Mouse (Mus musculus) heart, embryonic 11.5 days (tissue): Measurements from ENCODE around the gene Ercc2. TPM values are rescaled to one million over a fixed set of nuclear protein-coding genes. Genes with fewer than 3 reads are reported as not detected.

Experiments used
- ATAC-seq: fragments of 200-750 bp; cut with Nextera tagmentation; replicated peaks from 2 replicates; pipeline ENCODE4 v1.8.0; 2017; ENCODE audit warnings: moderate library complexity; ENCODE audit not compliant: insufficient number of reproducible peaks, low FRiP score, low TSS enrichment
- H3K27ac ChIP-seq: fragments of 300-500 bp; sonication (generic); 2 replicates; pipeline ENCODE4 v1.5.1; 2014; ENCODE audit warnings: mild to moderate bottlenecking, low read depth, low read length
- H3K27me3 ChIP-seq: fragments of 300-500 bp; sonication (generic); 2 replicates; pipeline ENCODE4 v1.6.1; 2014; ENCODE audit warnings: mild to moderate bottlenecking, low read length, mixed read lengths; ENCODE audit not compliant: control insufficient read depth, insufficient read depth
- H3K36me3 ChIP-seq: fragments of 300-500 bp; sonication (generic); 2 replicates; pipeline ENCODE4 v1.6.1; 2014; ENCODE audit warnings: mild to moderate bottlenecking, low read length, moderate library complexity, mixed read lengths; ENCODE audit not compliant: control insufficient read depth, insufficient read depth
- H3K4me1 ChIP-seq: fragments of 300-500 bp; sonication (generic); 2 replicates; pipeline ENCODE4 v1.6.1; 2014; ENCODE audit warnings: low read length; ENCODE audit not compliant: control insufficient read depth, insufficient read depth
- H3K4me2 ChIP-seq: fragments of 300-500 bp; sonication (generic); 2 replicates; pipeline ENCODE4 v1.6.1; 2014; ENCODE audit warnings: mild to moderate bottlenecking, moderate library complexity
- H3K4me3 ChIP-seq: fragments of 300-500 bp; sonication (generic); 2 replicates; pipeline ENCODE4 v1.5.1; 2014; ENCODE audit warnings: low read depth, low read length
- H3K9ac ChIP-seq: fragments of 300-500 bp; sonication (generic); 2 replicates; pipeline ENCODE4 v1.6.1; 2014; ENCODE audit warnings: mild to moderate bottlenecking, low read depth, low read length, moderate library complexity
- H3K9me3 ChIP-seq: fragments of 300-500 bp; sonication (generic); replicated peaks from 2 replicates; pipeline ENCODE4 v1.6.1; 2016; ENCODE audit warnings: low read length; ENCODE audit not compliant: control insufficient read depth
- WGBS: fragments of 180-500 bp; shearing (Covaris S2); extraction: QIAGEN DNeasy Blood & Tissue Kit; methylation state at CpG from one replicate; pipeline ENCODE4 v1.1.7; 2014; ENCODE audit not compliant: insufficient replicate concordance; 5-methylcytosine and 5-hydroxymethylcytosine counted together
- polyA plus RNA-seq: library from polyadenylated mRNA; unstranded; fragments of >200 nt; fragmentation: Nextera tagmentation; extraction: Ambion mirVana; gene quantifications from 2 replicates; pipeline ENCODE4 v1.2.1, GENCODE M21; 2014

The Ercc2 gene
- polyA plus RNA-seq, 1 experiment from 2014 or later, result 6.1 TPM

DNA sequence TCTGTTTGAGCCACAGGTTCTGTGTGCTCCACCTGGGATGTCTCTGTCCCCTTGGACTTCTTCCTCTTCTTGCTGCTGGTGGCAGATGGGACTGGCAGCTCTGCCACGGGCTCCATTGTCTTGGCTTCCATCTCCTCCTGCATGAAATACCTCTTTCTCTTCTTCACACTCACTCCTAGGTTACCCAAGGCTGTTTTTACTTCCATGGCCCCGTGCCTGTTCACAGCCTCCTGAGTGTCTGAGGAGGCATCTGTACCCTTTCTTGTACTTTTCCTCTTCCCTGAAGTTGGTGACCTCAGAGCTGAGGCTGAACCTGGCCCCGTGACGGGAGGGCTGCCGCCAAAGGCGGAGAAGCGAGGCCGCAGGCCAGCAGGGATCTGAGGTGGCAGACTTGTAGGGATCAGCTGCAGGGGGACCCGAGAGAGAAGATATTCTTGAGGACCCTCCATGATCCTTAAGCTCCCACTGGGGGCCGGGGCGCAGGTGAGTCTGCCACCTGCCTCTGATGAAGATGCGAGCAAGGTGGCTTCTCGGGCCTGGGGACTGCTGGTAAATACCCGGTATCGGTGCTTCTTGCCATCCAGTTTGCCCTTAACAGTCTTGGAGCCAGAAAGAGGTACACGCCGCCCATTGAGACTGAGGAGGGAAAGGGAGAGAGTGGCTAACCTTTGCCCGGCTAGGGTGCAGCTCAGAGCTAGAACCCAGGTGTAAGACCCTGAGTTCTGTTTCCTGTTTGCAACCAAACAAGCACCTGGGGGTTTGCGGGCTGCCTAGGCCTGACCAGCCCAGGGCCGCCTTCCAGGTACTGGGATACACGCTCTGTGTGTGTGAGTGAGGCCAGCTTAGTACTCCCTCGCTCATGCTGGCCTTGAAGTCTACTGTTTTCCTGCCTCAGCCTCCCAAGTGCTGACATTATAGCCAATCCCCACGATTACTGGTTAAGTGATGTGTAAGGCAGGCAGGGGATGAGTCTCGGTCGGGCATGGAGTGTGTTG lies 24.1 kb upstream of the Ercc2 start:
- Histone ChIP-seq H3K9me3 (no peaks in the 10 kb centered on the region), H3K4me1 (peaks cover 16% of the 10 kb centered on the region), H3K9ac (peak overlapping the region; percentile 71; the same call in 1 of the 2 replicates), H3K36me3 (peaks cover 13% of the 10 kb centered on the region), H3K27ac (no peak overlapping the region), H3K27me3 (no peaks in the 10 kb centered on the region), H3K4me2 (peak overlapping the region; percentile 99; the same call in 1 of the 2 replicates), H3K4me3 (peak overlapping the region; percentile 71; the same call in 1 of the 2 replicates)
- ATAC-seq, result no peak
- WGBS, result 91% methylated on average over 25 of the region's 25 CpGs

DNA sequence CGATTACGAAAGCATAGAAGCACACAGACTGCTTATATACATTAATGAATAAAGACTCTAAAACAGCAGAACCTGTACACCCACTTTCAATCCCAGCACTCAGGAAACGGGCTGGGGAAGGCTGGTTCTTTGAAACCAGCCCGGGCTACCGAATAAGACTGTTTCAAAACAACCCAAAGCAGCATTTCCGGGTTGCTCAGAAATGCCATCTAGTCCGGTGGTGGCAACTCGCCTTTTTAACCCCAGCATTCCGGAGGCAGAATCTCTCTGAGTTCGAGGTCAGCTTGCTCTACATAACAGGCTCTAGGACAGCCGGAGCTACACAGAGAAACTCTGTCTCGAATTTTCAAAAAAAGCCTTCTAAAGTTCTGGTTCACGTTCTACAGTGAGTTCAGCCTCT lies 23.2 kb upstream of the Ercc2 start:
- Histone ChIP-seq H3K9ac (peak overlapping the region; percentile 71), H3K27me3 (peaks cover 4% of the 10 kb centered on the region; the same call in 1 of the 2 replicates), H3K27ac (no peak overlapping the region), H3K4me2 (peak overlapping the region; percentile 99), H3K9me3 (no peaks in the 10 kb centered on the region), H3K36me3 (peaks cover 13% of the 10 kb centered on the region), H3K4me1 (peaks cover 24% of the 10 kb centered on the region), H3K4me3 (peak overlapping the region; percentile 71)
- ATAC-seq, result no peak
- WGBS, result 19% methylated on average over 13 of the region's 13 CpGs

DNA sequence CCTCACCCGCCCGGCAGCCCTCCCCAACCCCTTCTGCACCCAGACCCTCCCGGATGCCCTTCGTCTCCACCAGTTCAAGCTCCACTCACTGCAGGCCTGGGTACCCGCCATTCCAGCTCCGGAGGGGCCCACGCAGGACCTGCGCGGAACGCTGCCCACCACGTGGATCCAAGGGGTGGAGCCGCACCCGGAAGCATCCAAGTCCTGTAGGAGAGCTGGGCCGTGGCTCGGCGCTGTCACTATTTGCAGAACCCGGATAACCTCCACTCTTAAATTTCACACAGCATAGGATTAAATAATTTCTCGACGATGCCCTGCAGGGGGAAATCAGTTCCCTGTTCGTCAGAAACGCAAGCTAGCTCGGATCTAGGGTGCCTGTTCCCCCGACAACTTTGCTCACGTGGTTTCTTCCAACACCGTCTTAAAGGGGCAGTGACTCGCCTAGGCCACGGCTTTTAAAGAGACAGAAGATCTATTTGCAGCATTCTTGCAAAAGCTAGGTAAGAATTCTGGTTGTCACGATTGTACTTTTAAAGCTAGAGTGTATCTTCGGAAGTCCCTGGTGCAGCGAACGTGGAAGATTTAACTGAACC lies 22.4 kb upstream of the Ercc2 start, which contains the start of the genes Cd3eap and Ppp1r13l:
Cd3eap (minus strand) TSS at position 185 of the 593 bp plus-strand sequence.
Ppp1r13l (plus strand) TSS at position 451 of the 593 bp plus-strand sequence.
- no peaks in the 10 kb centered on the region for H3K9me3 ChIP-seq
- H3K4me1 ChIP-seq, result peaks cover 30% of the 10 kb centered on the region
- peak within 1 kb of the TSS; percentile 71 for H3K9ac ChIP-seq
- peak; percentile 51 for ATAC-seq
- peak within 1 kb of the TSS; percentile 71 for H3K4me3 ChIP-seq
- WGBS, result under 1% methylated on average over 29 of the region's 31 CpGs
- peak within 1 kb of the TSS; percentile 65 for H3K27ac ChIP-seq
- peaks cover 9% of the 10 kb centered on the region for H3K36me3 ChIP-seq
- peaks cover 7% of the 10 kb centered on the region; the same call in 1 of the 2 replicates for H3K27me3 ChIP-seq
- H3K4me2 ChIP-seq, result peak within 1 kb of the TSS; percentile 99

DNA sequence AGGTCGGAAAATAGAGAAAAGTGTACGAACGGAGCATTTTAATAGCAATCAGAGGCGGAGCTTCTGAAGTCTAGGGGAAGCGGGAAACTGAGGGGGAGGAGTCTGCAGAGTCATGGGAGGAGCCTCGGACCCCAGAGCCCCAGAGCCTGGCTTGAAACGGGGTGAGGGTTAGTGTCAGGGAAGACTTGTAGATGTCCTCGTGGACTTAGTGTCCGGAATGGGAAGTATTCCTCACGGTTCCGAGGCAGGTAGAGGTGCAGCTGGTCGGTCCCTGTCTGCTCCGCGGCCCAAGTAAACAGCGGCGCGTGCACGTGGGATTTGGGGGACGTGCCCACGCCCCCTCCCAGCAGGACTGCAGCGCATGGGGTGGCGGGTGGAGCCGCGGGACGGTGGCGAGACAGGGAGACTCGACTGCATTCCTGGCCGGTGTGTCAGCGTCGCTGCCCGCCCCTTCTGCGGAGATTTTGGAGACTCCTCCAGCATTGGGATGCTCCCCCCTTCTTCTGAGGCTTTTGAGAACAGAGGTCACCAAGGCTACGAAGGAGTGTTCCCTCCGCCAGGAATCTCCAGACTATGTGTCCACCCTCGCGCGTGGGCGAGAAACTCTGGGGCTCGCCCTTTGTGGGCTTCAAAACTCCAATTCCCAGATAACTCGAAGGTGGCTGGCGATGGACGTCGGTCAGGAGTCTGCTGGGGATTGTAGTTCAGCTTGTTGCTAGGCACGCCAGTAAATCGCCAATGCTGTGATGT lies 21.7 kb upstream of the Ercc2 start:
- peak; percentile 64 for ATAC-seq
- H3K27ac ChIP-seq, result peak overlapping the region; percentile 65
- WGBS, result under 1% methylated on average over 45 of the region's 45 CpGs
- H3K9me3 ChIP-seq, result no peaks in the 10 kb centered on the region
- peak overlapping the region; percentile 99 for H3K4me2 ChIP-seq
- peaks cover 7% of the 10 kb centered on the region; the same call in 1 of the 2 replicates for H3K27me3 ChIP-seq
- H3K4me1 ChIP-seq, result peaks cover 30% of the 10 kb centered on the region
- peak overlapping the region; percentile 71 for H3K4me3 ChIP-seq
- H3K9ac ChIP-seq, result peak overlapping the region; percentile 71
- H3K36me3 ChIP-seq, result peaks cover 9% of the 10 kb centered on the region

DNA sequence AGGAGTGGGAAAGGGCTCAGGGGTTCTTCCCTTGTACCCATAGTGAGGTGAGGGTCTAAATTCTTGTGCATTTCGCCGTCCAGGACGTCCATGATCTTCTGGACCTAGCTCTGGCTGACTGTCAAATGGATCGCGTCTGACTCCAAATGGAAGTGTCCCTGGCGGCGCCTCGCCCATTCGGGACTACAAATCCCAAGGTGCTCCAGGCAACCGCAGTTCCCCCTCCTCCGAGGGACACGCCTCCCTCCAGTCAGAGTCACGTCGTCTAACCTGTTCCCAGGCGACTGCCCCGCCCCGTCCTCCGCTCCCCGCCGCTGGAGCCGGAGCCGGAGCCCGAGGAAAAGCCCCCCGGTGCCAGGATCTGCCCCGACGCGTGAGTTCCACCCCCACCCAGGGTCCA lies 20.9 kb upstream of the Ercc2 start:
- ATAC-seq, result peak; percentile 73
- H3K4me1 ChIP-seq, result peaks cover 30% of the 10 kb centered on the region
- peak overlapping the region; percentile 71 for H3K4me3 ChIP-seq
- peaks cover 7% of the 10 kb centered on the region; the same call in 1 of the 2 replicates for H3K27me3 ChIP-seq
- peak overlapping the region; percentile 99 for H3K4me2 ChIP-seq
- H3K9me3 ChIP-seq, result no peaks in the 10 kb centered on the region
- peak overlapping the region; percentile 93 for H3K27ac ChIP-seq
- WGBS, result under 1% methylated on average over 27 of the region's 27 CpGs
- peaks cover 9% of the 10 kb centered on the region for H3K36me3 ChIP-seq
- H3K9ac ChIP-seq, result peak overlapping the region; percentile 79

DNA sequence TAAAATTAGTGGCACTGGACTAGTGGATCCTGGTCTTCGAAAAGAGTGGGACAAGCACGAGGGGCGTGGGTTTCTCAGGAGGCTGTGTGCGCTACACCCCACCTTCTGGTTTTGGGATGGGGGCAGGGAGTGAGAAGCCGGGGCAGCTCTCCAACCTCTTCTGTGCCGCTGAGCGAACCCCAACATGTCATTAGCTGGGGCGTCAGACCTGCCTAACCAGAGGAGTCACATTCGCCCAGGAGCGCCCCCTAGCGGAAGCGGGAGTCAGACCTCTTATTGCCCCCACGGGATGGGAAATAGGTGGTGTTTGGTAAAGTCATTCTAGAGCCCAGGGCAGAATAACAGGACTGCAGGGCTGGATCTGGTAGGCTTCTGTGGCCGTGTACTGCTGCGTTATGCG lies 20.1 kb upstream of the Ercc2 start:
- Histone ChIP-seq H3K9ac (peak overlapping the region; percentile 79), H3K27me3 (peaks cover 7% of the 10 kb centered on the region; the same call in 1 of the 2 replicates), H3K4me1 (peaks cover 30% of the 10 kb centered on the region), H3K36me3 (peaks cover 7% of the 10 kb centered on the region), H3K9me3 (no peaks in the 10 kb centered on the region), H3K4me2 (peak overlapping the region; percentile 99), H3K27ac (peak overlapping the region; percentile 93), H3K4me3 (peak overlapping the region; percentile 71)
- 9% methylated on average over 16 of the region's 16 CpGs for WGBS
- ATAC-seq, result no peak

DNA sequence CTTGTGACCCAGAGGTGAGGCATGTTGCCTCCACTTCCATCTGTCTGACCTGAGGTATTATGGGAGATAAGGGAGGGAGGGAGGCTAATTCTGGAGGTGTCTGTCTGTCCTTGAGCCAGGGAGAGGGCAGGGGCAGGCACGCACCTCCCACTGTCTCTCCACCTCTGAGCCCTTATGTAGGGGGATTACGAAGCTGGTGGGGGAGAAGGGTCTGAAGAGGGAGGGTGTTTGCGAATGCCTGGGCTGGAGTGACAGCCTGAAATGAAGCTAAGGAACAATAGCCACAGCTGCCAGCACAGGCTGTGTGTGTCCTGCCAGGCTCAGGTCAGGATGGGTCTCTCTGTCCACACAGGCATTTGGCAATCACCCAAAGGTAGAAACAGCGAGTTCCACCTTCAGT lies 19.5 kb upstream of the Ercc2 start:
- ATAC-seq, result peak; percentile 25; the same call in 1 of the 2 replicates
- Histone ChIP-seq H3K36me3 (0 out of 2 replicates have a peak, but pooled peaks cover 2% of the 10 kb centered on the region), H3K9me3 (no peaks in the 10 kb centered on the region), H3K27me3 (peaks cover 7% of the 10 kb centered on the region; the same call in 1 of the 2 replicates), H3K4me1 (peaks cover 30% of the 10 kb centered on the region), H3K27ac (peak overlapping the region; percentile 93), H3K4me2 (peak overlapping the region; percentile 99), H3K4me3 (peak overlapping the region; percentile 71), H3K9ac (peak overlapping the region; percentile 79)
- WGBS, result 24% methylated on average over 4 of the region's 4 CpGs

DNA sequence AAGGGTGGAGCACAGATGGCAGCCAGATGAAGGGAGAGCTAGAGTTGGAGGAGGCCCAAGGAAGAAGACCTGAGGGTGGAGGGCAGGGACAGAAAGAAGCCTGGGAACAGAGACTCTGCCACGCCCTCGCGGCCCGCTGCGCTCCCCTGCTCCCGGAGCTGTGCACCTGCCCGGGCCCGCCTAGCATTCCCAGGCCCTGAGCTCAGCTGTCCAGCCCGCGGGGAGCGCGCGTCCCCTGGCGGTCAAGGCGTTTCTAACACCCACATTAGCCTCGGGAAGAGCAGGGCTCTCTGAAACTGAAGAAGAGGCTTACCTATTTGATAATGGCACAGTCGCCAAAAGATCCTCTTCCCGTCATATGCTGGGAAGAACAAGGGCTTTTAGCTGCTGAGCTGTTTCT lies 17.9 kb upstream of the Ercc2 start:
- WGBS, result 4% methylated on average over 18 of the region's 18 CpGs
- Histone ChIP-seq H3K9ac (no peak overlapping the region), H3K9me3 (no peaks in the 10 kb centered on the region), H3K36me3 (no peaks in the 10 kb centered on the region), H3K27me3 (peaks cover 7% of the 10 kb centered on the region; the same call in 1 of the 2 replicates), H3K27ac (peak overlapping the region; percentile 93), H3K4me2 (peak overlapping the region; percentile 99), H3K4me1 (peaks cover 26% of the 10 kb centered on the region), H3K4me3 (0 out of 2 replicates have a peak overlapping the region, but pooled peaks have one; percentile 8)
- no peak for ATAC-seq
